Mouse (Mus musculus): ENCODE data around the gene Erich2.
A peak's percentile ranks its signal among the peaks of the same experiment; 100 is the strongest.

Erich2 gene

GRCm38 (mm10) chr2:70508496-70508895, at the start of gene Erich2:
Erich2 (plus strand) TSS chr2:70508819.
- DNase-seq (ENCODE audit: low spot score), result no peak

GRCm38 (mm10) chr2:70463606-70464005, 45.0 kb upstream of the Erich2 start:
- DNase-seq (ENCODE audit: low spot score), result no peak

GRCm38 (mm10) chr2:70471136-70471535, 37.5 kb upstream of the Erich2 start:
- no peak for DNase-seq (ENCODE audit: low spot score)

- peak; percentile 70 for DNase-seq (ENCODE audit: low spot score)
These were observed 36.6 kb upstream of the Erich2 start for GRCm38 (mm10) chr2:70471861-70472620.

- DNase-seq (ENCODE audit: low spot score), result no peak
These were observed 10.8 kb upstream of the Erich2 start for GRCm38 (mm10) chr2:70497715-70498318.

GRCm38 (mm10) chr2:70503436-70503835, 5.2 kb upstream of the Erich2 start:
- DNase-seq (ENCODE audit: low spot score), result no peak

GRCm38 (mm10) chr2:70505229-70505628, 3.4 kb upstream of the Erich2 start:
- DNase-seq (ENCODE audit: low spot score), result no peak

- DNase-seq (ENCODE audit: low spot score), result no peak
These were observed 2.7 kb upstream of the Erich2 start for GRCm38 (mm10) chr2:70505896-70506295.

GRCm38 (mm10) chr2:70506372-70506771, 2.2 kb upstream of the Erich2 start:
- DNase-seq (ENCODE audit: low spot score), result no peak

GRCm38 (mm10) chr2:70509021-70509632, 508 bp downstream of the Erich2 start:
- peak; percentile 87 for DNase-seq (ENCODE audit: low spot score)

GRCm38 (mm10) chr2:70538283-70538682, 29.7 kb downstream of the Erich2 start:
- peak; percentile 81 for DNase-seq (ENCODE audit: low spot score)

GRCm38 (mm10) chr2:70550671-70551070, 42.1 kb downstream of the Erich2 start:
- no peak for DNase-seq (ENCODE audit: low spot score)

GRCm38 (mm10) chr2:70551446-70551845, 42.8 kb downstream of the Erich2 start:
- no peak for DNase-seq (ENCODE audit: low spot score)

- no peak for DNase-seq (ENCODE audit: low spot score)
These were observed 43.5 kb downstream of the Erich2 start for GRCm38 (mm10) chr2:70552067-70552598.

- DNase-seq (ENCODE audit: low spot score), result no peak
These were observed 44.2 kb downstream of the Erich2 start, which contains the start of gene Gad1 for GRCm38 (mm10) chr2:70552772-70553171. Gad1 (plus strand) TSS chr2:70553072.

- no peak for DNase-seq (ENCODE audit: low spot score)
These were observed 45.2 kb downstream of the Erich2 start for GRCm38 (mm10) chr2:70553826-70554225.

- DNase-seq (ENCODE audit: low spot score), result peak; percentile 85
These were observed 49.7 kb downstream of the Erich2 start for GRCm38 (mm10) chr2:70558112-70558842.

- DNase-seq (ENCODE audit: low spot score), result no peak
These were observed 50.3 kb downstream of the Erich2 start for GRCm38 (mm10) chr2:70558843-70559451.

GRCm38 (mm10) chr2:70559520-70559919, 50.9 kb downstream of the Erich2 start:
- DNase-seq (ENCODE audit: low spot score), result peak; percentile 85

GRCm38 (mm10) chr2:70561077-70561795, 52.6 kb downstream of the Erich2 start:
- DNase-seq (ENCODE audit: low spot score), result peak; percentile 71

- DNase-seq (ENCODE audit: low spot score), result no peak
These were observed 53.4 kb downstream of the Erich2 start for GRCm38 (mm10) chr2:70562011-70562491.

All from testis, postnatal 10 days (tissue).